Mouse (Mus musculus): ENCODE data around the gene Becn1.

Gene Becn1

GRCm38 (mm10) chr11:101272446-101272845, 29.6 kb downstream of the Becn1 start:
- in situ Hi-C loops (cut with MboI; ENCODE audit: low sequenced_read_pairs): no loop called here

GRCm38 (mm10) chr11:101269577-101270116, 32.4 kb downstream of the Becn1 start:
- in situ Hi-C loops (cut with MboI; ENCODE audit: low sequenced_read_pairs): no loop called here

GRCm38 (mm10) chr11:101265906-101266305, 36.2 kb downstream of the Becn1 start:
- in situ Hi-C loops (cut with MboI; ENCODE audit: low sequenced_read_pairs): no loop called here

DNA sequence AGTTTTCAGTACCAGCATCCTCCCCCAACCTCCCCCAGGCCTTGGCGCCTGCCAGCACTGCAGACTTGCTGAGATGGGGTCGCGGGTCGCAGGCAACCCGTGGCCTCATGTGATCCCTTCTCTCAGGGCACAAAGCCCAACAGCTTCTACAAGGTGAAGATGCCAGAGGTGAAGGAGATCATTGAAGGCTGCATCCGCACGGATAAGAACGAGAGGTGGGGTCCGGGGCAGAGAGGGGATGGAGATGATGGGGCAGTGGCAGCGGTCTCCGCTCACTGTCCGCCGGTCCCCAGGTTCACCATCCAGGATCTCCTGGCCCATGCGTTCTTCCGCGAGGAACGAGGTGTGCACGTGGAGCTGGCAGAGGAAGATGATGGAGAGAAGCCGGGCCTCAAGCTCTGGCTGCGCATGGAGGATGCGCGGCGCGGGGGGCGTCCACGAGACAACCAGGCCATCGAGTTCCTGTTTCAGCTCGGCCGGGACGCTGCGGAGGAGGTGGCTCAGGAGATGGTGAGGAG, 37.1 kb downstream of the Becn1 start:
- in situ Hi-C loops (cut with MboI; ENCODE audit: low sequenced_read_pairs): no loop called here

DNA sequence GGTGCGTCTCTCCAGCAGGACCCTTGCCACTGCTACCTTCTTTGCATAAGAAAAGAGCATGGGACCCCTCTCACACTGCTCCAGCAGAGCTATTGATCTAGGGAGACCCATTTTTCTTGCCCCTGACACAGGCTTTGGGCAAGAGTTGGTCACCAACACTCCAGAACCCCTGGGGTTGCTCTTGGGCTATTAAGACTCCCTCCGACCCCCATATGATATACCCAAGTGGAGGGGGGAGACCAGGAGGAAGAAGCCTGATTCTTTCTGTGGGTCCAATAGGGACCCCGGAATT, 38.2 kb downstream of the Becn1 start:
- in situ Hi-C loops (cut with MboI; ENCODE audit: low sequenced_read_pairs): no loop called here

GRCm38 (mm10) chr11:101263138-101263988, 38.7 kb downstream of the Becn1 start:
- in situ Hi-C loops (cut with MboI; ENCODE audit: low sequenced_read_pairs): no loop called here

DNA sequence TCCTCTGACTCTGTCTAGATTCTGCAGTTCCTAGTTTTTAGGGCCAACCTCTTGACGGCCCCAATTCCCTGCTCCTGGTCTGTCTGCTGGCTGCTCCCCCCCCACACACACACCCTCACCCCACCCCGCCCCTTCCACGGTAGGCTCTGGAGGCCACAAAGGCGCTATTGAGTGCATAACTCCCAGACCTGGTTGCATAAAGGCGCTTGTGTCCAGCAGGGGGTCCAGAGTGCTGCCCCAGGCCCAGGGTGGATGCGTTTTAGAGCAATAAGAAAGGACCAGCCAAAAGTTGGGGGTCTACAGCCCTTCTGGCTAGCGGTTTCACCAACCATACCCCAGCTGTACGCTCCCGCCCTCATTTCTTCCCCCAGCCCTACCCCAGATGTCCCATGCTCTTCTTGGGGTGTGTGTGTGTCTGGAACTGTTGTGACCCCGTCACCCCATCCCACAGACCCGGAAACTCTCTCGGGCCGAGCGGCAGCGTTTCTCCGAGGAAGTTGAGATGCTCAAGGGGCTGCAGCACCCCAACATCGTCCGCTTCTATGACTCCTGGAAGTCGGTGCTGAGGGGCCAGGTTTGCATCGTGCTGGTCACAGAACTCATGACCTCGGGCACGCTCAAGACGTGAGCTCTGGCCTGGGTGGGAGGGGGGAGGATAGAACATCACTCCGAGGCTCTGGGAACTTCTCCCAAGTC, 39.7 kb downstream of the Becn1 start:
- in situ Hi-C loops (cut with MboI; ENCODE audit: low sequenced_read_pairs): no loop called here

GRCm38 (mm10) chr11:101260826-101261380, 41.2 kb downstream of the Becn1 start:
- in situ Hi-C loops (cut with MboI; ENCODE audit: low sequenced_read_pairs): no loop called here

DNA sequence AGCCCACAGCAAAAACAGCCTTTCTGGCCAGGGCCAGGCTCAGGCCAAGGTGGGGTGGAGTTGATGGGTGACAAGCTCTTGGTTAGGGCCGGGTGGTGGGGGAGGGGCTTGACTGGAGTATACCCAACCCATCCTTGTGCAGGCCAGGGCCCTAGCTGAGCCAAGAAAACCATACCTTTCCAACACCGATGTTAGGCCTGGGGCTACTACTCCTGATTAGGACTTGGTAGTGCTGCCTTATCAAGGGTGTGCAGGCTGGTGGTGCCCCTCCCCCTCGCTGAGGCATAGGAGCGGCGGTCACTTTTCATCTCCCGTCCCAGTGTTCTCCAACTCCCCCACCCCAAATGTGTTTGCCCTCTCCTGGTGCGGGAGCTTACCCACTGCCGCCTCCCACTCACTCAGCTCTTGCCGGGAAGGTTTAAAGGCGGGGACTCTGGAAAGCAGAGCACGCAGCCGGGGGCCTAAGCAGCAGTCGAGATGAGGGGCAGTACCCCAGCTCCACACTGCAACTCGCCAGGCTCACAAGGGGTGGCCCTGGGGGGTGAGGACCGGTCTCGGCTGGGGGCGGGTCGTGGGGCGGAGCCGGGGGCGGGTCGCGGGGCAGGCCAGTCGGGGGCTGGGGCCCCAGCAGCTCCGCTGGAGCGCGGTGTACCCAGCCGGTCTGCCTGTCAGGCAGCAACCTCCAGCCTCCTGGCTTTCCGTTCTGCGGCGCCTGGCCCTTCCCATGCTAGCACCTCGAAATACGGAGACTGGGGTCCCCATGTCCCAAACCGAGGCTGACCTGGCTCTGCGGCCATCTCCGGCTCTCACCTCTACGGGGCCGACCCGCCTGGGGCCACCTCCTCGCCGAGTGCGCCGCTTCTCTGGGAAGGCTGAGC, 41.9 kb downstream of the Becn1 start, which contains the start of gene Wnk4:
Gene Wnk4 (plus strand): TSS at position 620 of the 878 bp plus-strand sequence.
- in situ Hi-C loops (cut with MboI; ENCODE audit: low sequenced_read_pairs): no loop called here

DNA sequence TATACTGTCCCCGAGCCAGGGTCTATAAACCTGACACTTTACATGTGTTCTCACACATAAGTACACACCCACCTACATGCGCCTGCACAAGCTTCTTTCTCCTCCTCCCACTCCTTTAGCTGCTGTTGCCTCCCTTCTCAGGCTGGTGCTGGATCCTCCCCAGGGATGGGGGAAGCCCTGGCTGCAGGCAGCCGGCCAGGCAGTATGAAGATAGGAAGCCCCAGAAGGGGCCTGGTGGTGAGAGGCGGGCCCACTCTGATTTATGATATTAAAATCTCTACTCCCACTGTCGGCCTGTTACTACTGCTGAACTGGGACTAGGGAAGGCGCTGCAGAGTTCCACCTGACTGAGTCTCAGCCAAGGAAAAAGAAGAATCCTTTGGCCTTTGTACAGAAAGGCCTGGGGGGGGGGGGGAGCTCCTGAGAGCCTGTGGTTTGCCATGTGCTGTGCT, 42.8 kb downstream of the Becn1 start:
- in situ Hi-C loops (cut with MboI; ENCODE audit: low sequenced_read_pairs): no loop called here

DNA sequence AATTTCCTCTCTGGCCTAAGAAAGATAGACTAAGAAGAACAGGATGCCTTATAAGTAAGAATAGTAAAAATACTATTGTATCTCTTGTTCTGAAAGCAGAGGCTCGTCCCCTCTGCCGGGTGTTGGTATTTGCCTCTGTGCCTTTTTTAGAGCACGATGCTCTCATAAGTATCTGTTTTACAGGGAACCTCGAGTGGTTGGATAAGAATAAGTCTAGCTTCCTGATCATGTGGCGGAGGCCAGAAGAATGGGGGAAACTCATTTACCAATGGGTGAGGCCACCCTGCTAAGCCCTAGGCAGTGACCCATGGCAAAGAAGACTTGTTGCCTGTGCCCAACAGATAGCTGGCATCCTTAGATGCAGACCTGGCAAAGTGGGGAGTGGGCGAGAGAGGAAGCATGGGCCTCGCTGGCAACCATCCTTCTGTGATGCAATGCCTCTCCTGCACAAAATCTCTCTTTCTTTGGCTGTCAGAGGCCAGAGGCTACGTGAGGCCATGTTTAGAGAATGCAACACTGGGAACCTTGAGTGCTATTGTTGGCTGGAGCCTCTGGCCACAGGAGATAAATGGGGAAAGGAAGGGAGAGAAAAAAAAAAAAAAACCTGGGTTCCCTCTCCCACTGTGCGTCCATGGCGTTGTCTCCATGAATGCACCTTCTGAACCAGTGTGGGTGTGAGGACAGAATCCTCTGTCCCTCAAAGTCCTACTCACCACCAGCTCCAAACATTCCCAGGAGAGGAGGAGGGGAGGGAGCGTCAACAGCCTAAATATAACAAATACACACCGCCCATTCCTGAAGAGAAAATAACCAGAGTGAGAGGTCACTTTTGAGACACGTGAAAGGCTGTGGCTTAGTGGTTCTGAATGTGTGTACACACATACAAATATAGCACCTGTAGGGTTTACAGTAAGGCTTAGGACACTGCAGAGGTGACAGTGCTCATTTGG, 46.0 kb downstream of the Becn1 start:
- in situ Hi-C loops (cut with MboI; ENCODE audit: low sequenced_read_pairs): no loop called here

DNA sequence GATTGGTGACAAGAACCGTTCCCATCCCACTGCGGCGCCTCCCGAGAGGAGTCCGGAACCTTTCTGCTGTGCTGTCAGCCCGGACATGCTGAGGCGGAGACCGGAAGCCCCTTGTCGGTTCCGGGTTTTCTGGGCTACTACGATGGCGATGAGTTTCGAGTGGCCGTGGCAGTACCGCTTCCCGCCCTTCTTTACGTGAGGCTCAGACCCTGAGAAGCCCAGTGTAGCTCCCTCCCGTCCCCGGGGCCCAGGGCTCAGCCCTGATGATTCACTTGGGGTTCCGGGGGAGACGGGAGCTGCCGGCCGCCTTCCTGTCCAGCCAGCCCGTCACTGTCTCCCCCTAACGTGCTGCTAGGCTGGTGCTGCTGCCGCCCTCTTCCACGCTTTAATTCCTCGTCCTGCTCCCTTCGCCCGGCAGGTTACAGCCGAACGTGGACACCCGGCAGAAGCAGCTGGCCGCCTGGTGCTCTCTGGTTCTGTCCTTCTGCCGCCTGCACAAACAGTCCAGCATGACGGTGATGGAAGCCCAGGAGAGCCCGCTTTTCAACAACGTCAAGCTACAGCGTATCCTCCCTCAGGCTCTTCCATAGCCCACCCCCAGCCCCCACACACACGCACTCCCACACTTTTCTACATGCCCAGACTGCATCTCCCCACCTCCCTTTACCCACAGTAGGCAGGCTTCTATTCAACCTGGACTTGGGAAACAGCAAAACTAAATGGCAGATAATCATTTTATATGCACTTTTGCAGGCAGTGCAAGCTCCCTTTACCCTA, 48.3 kb downstream of the Becn1 start, which contains the start of gene Vps25:
Gene Vps25 (plus strand): TSS at position 95 of the 777 bp plus-strand sequence.
- in situ Hi-C loops (cut with MboI; ENCODE audit: low sequenced_read_pairs): loop anchor here (5.0 kb wide), 1 partner anchor 36 kb away; no protein-coding TSS in a partner anchor

GRCm38 (mm10) chr11:101252941-101253340, 49.1 kb downstream of the Becn1 start:
- in situ Hi-C loops (cut with MboI; ENCODE audit: low sequenced_read_pairs): loop anchor here (5.0 kb wide), 1 partner anchor 36 kb away; no protein-coding TSS in a partner anchor

DNA sequence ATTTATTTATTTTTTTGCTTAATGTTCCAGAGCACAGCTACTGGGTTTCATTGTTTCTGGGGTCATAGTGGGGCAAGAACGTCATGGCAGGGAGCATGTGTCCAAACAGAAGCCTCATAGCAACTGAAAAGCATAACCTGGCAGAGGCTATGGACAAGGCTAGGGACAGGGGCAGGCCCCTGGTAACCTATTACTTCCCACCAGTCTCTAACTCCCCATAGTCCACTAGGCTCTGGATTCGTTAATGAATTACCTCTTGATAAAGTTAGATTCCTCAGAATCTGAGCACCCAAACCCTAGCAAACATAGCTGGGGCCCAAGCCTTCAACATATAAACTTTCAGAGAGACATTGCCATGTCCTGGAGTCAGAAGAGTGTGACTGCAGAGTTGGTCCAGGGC, 51.1 kb downstream of the Becn1 start:
- in situ Hi-C loops (cut with MboI; ENCODE audit: low sequenced_read_pairs): loop anchor here (5.0 kb wide), 1 partner anchor 34 kb away; no protein-coding TSS in a partner anchor

DNA sequence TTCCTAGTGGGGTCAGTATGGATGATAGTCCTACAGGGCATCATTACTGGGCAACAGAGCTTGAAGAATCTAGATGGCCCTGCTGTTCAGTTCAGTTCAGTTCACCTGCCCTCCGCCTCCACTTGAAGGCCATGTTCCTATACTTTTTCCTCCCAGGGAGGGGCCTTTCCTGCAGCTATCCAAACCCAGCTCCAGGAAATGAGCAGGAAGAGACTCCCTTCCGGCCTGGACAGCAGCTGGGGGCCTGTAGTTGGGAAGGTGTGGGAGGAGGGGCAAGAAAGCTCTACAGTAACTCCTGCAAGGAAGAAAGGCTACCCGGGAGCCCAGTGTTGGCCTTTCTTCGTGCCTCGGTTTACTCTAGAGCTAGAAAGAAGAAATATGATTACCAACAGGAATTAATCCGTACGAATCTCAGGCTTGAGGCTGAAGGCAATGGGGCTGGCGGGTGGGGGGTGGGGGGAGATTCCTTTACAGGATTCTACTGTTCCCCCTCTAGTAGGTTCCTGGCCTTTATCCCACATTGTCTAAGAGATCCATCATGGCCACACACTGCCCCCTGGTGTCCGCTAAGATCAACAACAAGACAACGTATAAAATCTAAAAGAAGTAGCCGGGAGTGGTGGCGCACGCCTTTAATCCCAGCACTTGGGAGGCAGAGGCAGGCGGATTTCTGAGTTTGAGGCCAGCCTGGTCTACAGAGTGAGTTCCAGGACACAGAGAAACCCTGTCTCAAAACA, 53.7 kb downstream of the Becn1 start:
- in situ Hi-C loops (cut with MboI; ENCODE audit: low sequenced_read_pairs): no loop called here

DNA sequence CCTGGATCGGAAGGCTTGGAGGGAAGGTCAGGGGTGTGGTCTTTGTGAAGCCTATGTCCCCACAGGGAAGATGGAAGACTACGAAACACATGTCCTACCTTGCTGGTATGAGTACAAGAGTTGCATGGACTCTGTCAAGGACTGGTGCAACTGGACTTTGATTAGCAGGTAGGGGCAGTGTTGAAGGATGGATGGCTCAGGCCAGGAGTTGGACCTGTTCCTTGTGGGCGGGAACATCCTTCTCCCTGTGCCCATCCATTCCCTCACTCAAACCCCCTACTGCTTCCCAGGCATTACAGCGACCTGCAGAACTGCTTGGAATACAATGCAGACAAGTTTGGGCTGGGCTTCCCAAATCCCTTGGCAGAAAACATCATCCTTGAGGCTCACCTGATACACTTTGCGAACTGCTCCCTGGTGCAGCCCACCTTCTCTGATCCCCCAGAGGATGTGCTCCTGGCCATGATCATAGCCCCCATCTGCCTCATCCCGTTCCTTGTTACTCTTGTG, 54.5 kb downstream of the Becn1 start:
- in situ Hi-C loops (cut with MboI; ENCODE audit: low sequenced_read_pairs): no loop called here

DNA sequence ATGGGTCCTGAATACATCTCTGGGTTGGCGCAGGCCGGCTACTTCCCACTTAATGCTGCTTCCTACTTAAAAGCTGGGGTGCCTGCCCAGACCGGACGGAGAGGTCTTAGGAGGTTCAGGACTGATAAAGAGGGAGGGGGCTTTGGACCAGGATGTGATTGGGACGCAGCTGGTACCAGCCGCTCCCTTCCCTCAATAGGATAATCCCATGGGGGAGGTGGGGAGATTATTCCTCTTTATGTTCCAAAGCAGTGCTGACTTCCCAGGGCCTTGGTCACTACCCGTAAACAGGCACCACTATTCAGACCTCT, 55.4 kb downstream of the Becn1 start:
- in situ Hi-C loops (cut with MboI; ENCODE audit: low sequenced_read_pairs): no loop called here

Data from CH12F3 (cell line).